Mouse (Mus musculus): ENCODE measurements around the gene Gata3. TPM values are rescaled to one million over a fixed set of nuclear protein-coding genes. Genes with fewer than 3 reads are reported as not detected.
A peak's percentile ranks its signal among the peaks of the same experiment; 100 is the strongest.

Gene Gata3
- total and polyA plus RNA-seq, 3 experiments, result 0.08 to 0.63 (median 0.11) TPM

- no peak overlapping the region for H3K4me3 ChIP-seq (replicated peaks in 1 of 3; ENCODE audit: low read depth in 2 of 3, low read length in 2 of 3, poor library complexity in 1 of 3)
- no peak overlapping the region for H3K9ac ChIP-seq (ENCODE audit: insufficient read depth, low read depth)
- no peaks in the 10 kb centered on the region for H3K36me3 ChIP-seq (replicated peaks in 1 of 2; ENCODE audit: control insufficient read depth in 1 of 2, insufficient read depth in 1 of 2, low read length in 1 of 2)
- DNase-seq (ENCODE audit: extremely low read depth), result no peak
- peak overlapping the region; percentile 36; the same call in 1 of the 2 replicates for H3K4me2 ChIP-seq (ENCODE audit: insufficient read depth, low read depth, poor library complexity, severe bottlenecking)
- in situ Hi-C loops (cut with MboI; ENCODE audit: low pct_ligation_motif_present, low pct_unique_long_range_greater_than_20kb, low sequenced_read_pairs), result loop anchor here (25.0 kb wide), 1 partner anchor 429 kb away; no protein-coding TSS in a partner anchor
- dilution Hi-C loops (cut with MboI; ENCODE audit: extremely low pct_ligation_motif_present, extremely low pct_unique_long_range_greater_than_20kb, low sequenced_read_pairs), result no loop called here
- no peaks in the 10 kb centered on the region for H3K79me2 ChIP-seq (replicated peaks; ENCODE audit: control insufficient read depth, extremely low read depth, insufficient read depth, poor library complexity, severe bottlenecking)
- H3K27me3 ChIP-seq (replicated peaks), result no peaks in the 10 kb centered on the region
- H3K4me1 ChIP-seq (ENCODE audit: control insufficient read depth in 1 of 2, insufficient read depth in 2 of 2), result peaks cover 3 to 9% of the 10 kb centered on the region in 2 experiments; a peak in 2 of 4 replicates
- no peak overlapping the region for H3K27ac ChIP-seq (ENCODE audit: insufficient read depth, low read depth)
- no peaks in the 10 kb centered on the region for H3K9me3 ChIP-seq (replicated peaks; ENCODE audit: low read length)
- TF ChIP-seq GABPA (IDR thresholded peaks at IDR 0.05; ENCODE audit: insufficient replicate concordance, low read depth, low read length) (no peak), MEF2A (IDR thresholded peaks at IDR 0.05; ENCODE audit: borderline replicate concordance, low read depth, low read length) (no peak), ZC3H11A (IDR thresholded peaks at IDR 0.05; ENCODE audit: low read depth, low read length) (no peak), TBP (conservative IDR thresholded peaks at IDR 0.05; ENCODE audit: low read depth, low read length) (no peak), JUN (IDR thresholded peaks at IDR 0.05; ENCODE audit: insufficient read depth, low read depth, low read length) (no peak), MAFK (IDR thresholded peaks at IDR 0.05; ENCODE audit: insufficient replicate concordance, low read length) (no peak), EP300 (IDR thresholded peaks at IDR 0.05; ENCODE audit: low read length) (no peak)
Measured at GRCm38 (mm10) chr2:9890906-9891305, 1.1 kb upstream of the Gata3 start.

DNA sequence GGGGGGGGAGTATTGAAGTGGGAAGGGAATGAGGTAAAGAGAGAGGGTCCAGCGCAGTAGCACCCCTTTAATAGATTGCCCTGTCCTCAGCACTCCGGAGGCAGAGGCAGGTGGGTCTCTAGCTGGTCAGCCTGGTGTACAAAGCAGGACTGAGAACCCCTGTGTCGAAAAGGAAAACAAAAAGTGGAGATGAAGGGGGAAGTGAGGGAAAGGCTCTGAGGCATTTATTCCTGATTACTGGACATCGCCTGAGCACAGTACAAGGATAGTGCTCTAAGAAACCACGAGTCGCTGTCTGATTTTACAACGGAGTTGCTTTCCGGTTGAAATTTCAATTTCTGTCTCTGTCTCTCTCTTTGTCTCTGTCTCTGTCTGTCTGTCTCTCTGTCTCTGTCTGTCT is 417 bp upstream of the Gata3 start:
- peak; percentile 36; the same call in 1 of the 2 replicates for TF ChIP-seq MXI1 (IDR thresholded peaks at IDR 0.05; ENCODE audit: low read depth, low read length)
- TF ChIP-seq E2F4 (IDR thresholded peaks at IDR 0.05; ENCODE audit: insufficient replicate concordance, low read depth, low read length), result no peak
- no peak for TF ChIP-seq SMC3 (IDR thresholded peaks at IDR 0.05; ENCODE audit: low read depth, low read length)
- Histone ChIP-seq H3K4me3 (replicated peaks in 1 of 3; ENCODE audit: low read depth in 2 of 3, low read length in 2 of 3, poor library complexity in 1 of 3) (no peak overlapping the region), H3K27ac (ENCODE audit: insufficient read depth, low read depth) (no peak overlapping the region)

GRCm38 (mm10) chr2:9888913-9889650 is 752 bp downstream of the Gata3 start, which contains the start of gene 9230102O04Rik:
TSS of gene 9230102O04Rik (minus strand) at chr2:9889540.
- H3K4me3 ChIP-seq (replicated peaks in 1 of 3; ENCODE audit: low read depth in 2 of 3, low read length in 2 of 3, poor library complexity in 1 of 3), result peak within 1 kb of the TSS; percentile 40 to 63 (median 56)
- peak within 1 kb of the TSS; percentile 49 for H3K9ac ChIP-seq (ENCODE audit: insufficient read depth, low read depth)
- H3K4me2 ChIP-seq (ENCODE audit: insufficient read depth, low read depth, poor library complexity, severe bottlenecking), result peak within 1 kb of the TSS; percentile 84
- no peaks in the 10 kb centered on the region for H3K79me2 ChIP-seq (replicated peaks; ENCODE audit: control insufficient read depth, extremely low read depth, insufficient read depth, poor library complexity, severe bottlenecking)
- H3K9me3 ChIP-seq (replicated peaks; ENCODE audit: low read length), result no peaks in the 10 kb centered on the region
- no peaks in the 10 kb centered on the region for H3K36me3 ChIP-seq (replicated peaks in 1 of 2; ENCODE audit: control insufficient read depth in 1 of 2, insufficient read depth in 1 of 2, low read length in 1 of 2)
- DNase-seq (ENCODE audit: extremely low read depth), result peak; percentile 38
- in situ Hi-C loops (cut with MboI; ENCODE audit: low pct_ligation_motif_present, low pct_unique_long_range_greater_than_20kb, low sequenced_read_pairs) (loop anchor here (5.0 to 25.0 kb wide), 2 partner anchors 118 to 427 kb away; no protein-coding TSS in a partner anchor), dilution Hi-C loops (cut with MboI; ENCODE audit: extremely low pct_ligation_motif_present, extremely low pct_unique_long_range_greater_than_20kb, low sequenced_read_pairs) (no loop called here)
- H3K4me1 ChIP-seq (ENCODE audit: control insufficient read depth in 1 of 2, insufficient read depth in 2 of 2), result peaks cover 0 to 4% of the 10 kb centered on the region in 2 experiments; a peak in 2 of 4 replicates
- no peak within 1 kb of the TSS for H3K27ac ChIP-seq (ENCODE audit: insufficient read depth, low read depth)
- H3K27me3 ChIP-seq (replicated peaks), result no peaks in the 10 kb centered on the region
- TF ChIP-seq PAX5 (IDR thresholded peaks at IDR 0.05; ENCODE audit: low read length) (no peak), SMC3 (IDR thresholded peaks at IDR 0.05; ENCODE audit: low read depth, low read length) (peak; percentile 58), POLR2AphosphoS2 (IDR thresholded peaks at IDR 0.05; ENCODE audit: low read depth, low read length) (no peak), ELF1 (IDR thresholded peaks at IDR 0.05; ENCODE audit: low read depth, low read length) (peak; percentile 81), UBTF (IDR thresholded peaks at IDR 0.05; ENCODE audit: low read depth, low read length) (no peak), SIN3A (IDR thresholded peaks at IDR 0.05; ENCODE audit: low read length) (peak; percentile 54; the same call in 1 of the 2 replicates), TCF12 (IDR thresholded peaks at IDR 0.05; ENCODE audit: low read depth, low read length) (no peak), CHD1 (IDR thresholded peaks at IDR 0.05; ENCODE audit: low read depth, low read length) (no peak), MXI1 (IDR thresholded peaks at IDR 0.05; ENCODE audit: low read depth, low read length) (0 out of 2 replicates have a peak, but pooled peaks have one; percentile 6), HCFC1 (IDR thresholded peaks at IDR 0.05; ENCODE audit: low read depth, low read length) (no peak), NELFE (IDR thresholded peaks at IDR 0.05; ENCODE audit: low read depth, low read length) (0 out of 2 replicates have a peak, but pooled peaks have one; percentile 15), JUND (conservative IDR thresholded peaks at IDR 0.05; ENCODE audit: low read depth, low read length) (no peak), EP300 (IDR thresholded peaks at IDR 0.05; ENCODE audit: low read length) (no peak), ZC3H11A (IDR thresholded peaks at IDR 0.05; ENCODE audit: low read depth, low read length) (no peak), KAT2A (IDR thresholded peaks at IDR 0.05; ENCODE audit: insufficient replicate concordance, low read length) (no peak), MAX (IDR thresholded peaks at IDR 0.05; ENCODE audit: low read length) (no peak; the same call in 1 of the 2 replicates), CHD2 (IDR thresholded peaks at IDR 0.05; ENCODE audit: low read length) (no peak)

More for the DNA sequence above, 417 bp upstream of the Gata3 start:
- Histone ChIP-seq H3K9ac (ENCODE audit: insufficient read depth, low read depth) (peak overlapping the region; percentile 34; the same call in 1 of the 2 replicates), H3K9me3 (replicated peaks; ENCODE audit: low read length) (no peaks in the 10 kb centered on the region), H3K4me2 (ENCODE audit: insufficient read depth, low read depth, poor library complexity, severe bottlenecking) (peak overlapping the region; percentile 84), H3K36me3 (replicated peaks in 1 of 2; ENCODE audit: control insufficient read depth in 1 of 2, insufficient read depth in 1 of 2, low read length in 1 of 2) (no peaks in the 10 kb centered on the region), H3K79me2 (replicated peaks; ENCODE audit: control insufficient read depth, extremely low read depth, insufficient read depth, poor library complexity, severe bottlenecking) (no peaks in the 10 kb centered on the region), H3K4me1 (ENCODE audit: control insufficient read depth in 1 of 2, insufficient read depth in 2 of 2) (peaks cover 2 to 9% of the 10 kb centered on the region in 2 experiments; a peak in 2 of 4 replicates), H3K27me3 (replicated peaks) (no peaks in the 10 kb centered on the region)
- dilution Hi-C loops (cut with MboI; ENCODE audit: extremely low pct_ligation_motif_present, extremely low pct_unique_long_range_greater_than_20kb, low sequenced_read_pairs) (no loop called here), in situ Hi-C loops (cut with MboI; ENCODE audit: low pct_ligation_motif_present, low pct_unique_long_range_greater_than_20kb, low sequenced_read_pairs) (loop anchor here (25.0 kb wide), 1 partner anchor 428 kb away; no protein-coding TSS in a partner anchor)
- no peak for DNase-seq (ENCODE audit: extremely low read depth)

Measured in CH12.LX (cell line).